Mouse (Mus musculus) neural tube, postnatal 0 days (tissue): ENCODE measurements around the gene Cfhr1. TPM values are rescaled to one million over a fixed set of nuclear protein-coding genes. Genes with fewer than 3 reads are reported as not detected.

ENCODE experiments used
- polyA plus RNA-seq: library from polyadenylated mRNA; unstranded; fragments of >200 nt; fragmentation: Nextera tagmentation; extraction: Ambion mirVana; gene quantifications from 2 replicates; pipeline ENCODE4 v1.2.1, GENCODE M21; 2015

The Cfhr1 gene
- not detected in 2 replicates for polyA plus RNA-seq

GRCm38 (mm10) chr1:139560024-139560423, at the start of gene Cfhr1:
Gene Cfhr1, minus strand, starts transcription at chr1:139560272.

GRCm38 (mm10) chr1:139501258-139501752, 58.8 kb downstream of the Cfhr1 start, which contains the start of gene F13b:
Gene F13b, plus strand, starts transcription at chr1:139501702.

Other genes starting within 250 kb of the Cfhr1 start
- 0.59 and 0.61 TPM in 2 replicates for gene Crb1, start 183.2 kb downstream of the Cfhr1 start, polyA plus RNA-seq
- gene Zbtb41, start 138.0 kb downstream of the Cfhr1 start, polyA plus RNA-seq, result 7.8 and 8.3 TPM in 2 replicates
- gene Aspm, start 105.5 kb downstream of the Cfhr1 start, polyA plus RNA-seq, result 1.4 and 1.8 TPM in 2 replicates
- gene F13b, start 58.6 kb downstream of the Cfhr1 start, polyA plus RNA-seq, result not detected in 2 replicates
- gene Gm4788, start 221.0 kb upstream of the Cfhr1 start, polyA plus RNA-seq, result not detected in 2 replicates